Mouse (Mus musculus) embryonic facial prominence, embryonic 14.5 days (tissue): ENCODE results near the gene Zfp616. TPM values are rescaled to one million over a fixed set of nuclear protein-coding genes. Genes with fewer than 3 reads are reported as not detected.

ENCODE experiments used
- ATAC-seq: fragments of 200-750 bp; cut with Nextera tagmentation; 2 replicates; pipeline ENCODE4 v1.8.0; 2017; ENCODE audit warnings: low read depth, moderate number of reproducible peaks, moderate TSS enrichment
- DNase-seq: peaks from one replicate; pipeline ENCODE4 v3.0.0-alpha.2; 2015; ENCODE audit warnings: low spot score
- H3K27ac ChIP-seq: fragments of 300-500 bp; sonication (generic); replicated peaks from 2 replicates; pipeline ENCODE4 v1.5.1; 2014; ENCODE audit warnings: low read depth, mild to moderate bottlenecking, low read length, moderate library complexity
- H3K27me3 ChIP-seq: fragments of 300-500 bp; sonication (generic); replicated peaks from 2 replicates; pipeline ENCODE4 v1.6.1; 2014; ENCODE audit warnings: low read length; ENCODE audit not compliant: control insufficient read depth, insufficient read depth
- H3K36me3 ChIP-seq: fragments of 300-500 bp; sonication (generic); 2 replicates; pipeline ENCODE4 v1.6.1; 2014; ENCODE audit warnings: low read length, mixed read lengths; ENCODE audit not compliant: control insufficient read depth, insufficient read depth
- H3K4me1 ChIP-seq: fragments of 300-500 bp; sonication (generic); 2 replicates; pipeline ENCODE4 v1.6.1; 2014; ENCODE audit warnings: antibody characterized with exemption, low read length; ENCODE audit not compliant: control insufficient read depth, insufficient read depth
- H3K4me2 ChIP-seq: fragments of 300-500 bp; sonication (generic); 2 replicates; pipeline ENCODE4 v1.6.1; 2014; ENCODE audit warnings: low read depth, mild to moderate bottlenecking, low read length, moderate library complexity, mixed read lengths
- H3K4me3 ChIP-seq: fragments of 300-500 bp; sonication (generic); 2 replicates; pipeline ENCODE4 v1.5.1; 2014; ENCODE audit warnings: low read depth, mild to moderate bottlenecking, low read length
- H3K9ac ChIP-seq: fragments of 300-500 bp; sonication (generic); 2 replicates; pipeline ENCODE4 v1.6.1; 2014; ENCODE audit warnings: low read depth, mild to moderate bottlenecking, low read length, moderate library complexity, mixed read lengths
- H3K9me3 ChIP-seq: fragments of 300-500 bp; sonication (generic); 2 replicates; pipeline ENCODE4 v1.6.1; 2016; ENCODE audit warnings: low read length; ENCODE audit not compliant: control insufficient read depth
- WGBS: fragments of 180-500 bp; shearing (Covaris S2); extraction: QIAGEN DNeasy Blood & Tissue Kit; methylation state at CpG from one replicate; pipeline ENCODE4 v1.1.7; 2014; 5-methylcytosine and 5-hydroxymethylcytosine counted together
- polyA plus RNA-seq: library from polyadenylated mRNA; unstranded; fragments of >200 nt; fragmentation: Nextera tagmentation; extraction: Ambion mirVana; gene quantifications from 2 replicates; pipeline ENCODE4 v1.2.1, GENCODE M21; 2014

Zfp616 gene
- not detected in 2 replicates for polyA plus RNA-seq

GRCm38 (mm10) chr11:74069655-74070054 is at the start of gene Zfp616:
Gene Zfp616, plus strand, starts transcription at chr11:74069955.
- H3K9me3 ChIP-seq, result no peaks in the 10 kb centered on the region
- no peak for DNase-seq
- no peak within 1 kb of the TSS for H3K4me2 ChIP-seq
- no peaks in the 10 kb centered on the region for H3K27me3 ChIP-seq
- no peak within 1 kb of the TSS for H3K9ac ChIP-seq
- H3K27ac ChIP-seq, result no peak within 1 kb of the TSS
- ATAC-seq, result no peak
- WGBS, result 96% methylated on average over 1 of the region's 1 CpGs
- no peak within 1 kb of the TSS for H3K4me3 ChIP-seq
- H3K4me1 ChIP-seq, result no peaks in the 10 kb centered on the region
- H3K36me3 ChIP-seq, result no peaks in the 10 kb centered on the region

GRCm38 (mm10) chr11:74051347-74051746 is 18.4 kb upstream of the Zfp616 start:
- peaks cover 8% of the 10 kb centered on the region; the same call in 1 of the 2 replicates for H3K9me3 ChIP-seq
- DNase-seq (no peak), ATAC-seq (no peak)
- no peak overlapping the region for H3K4me2 ChIP-seq
- no peak overlapping the region for H3K4me3 ChIP-seq
- H3K9ac ChIP-seq, result no peak overlapping the region
- H3K4me1 ChIP-seq, result no peaks in the 10 kb centered on the region
- no peaks in the 10 kb centered on the region for H3K36me3 ChIP-seq
- H3K27ac ChIP-seq, result no peak overlapping the region
- WGBS, result 68% methylated on average over 3 of the region's 3 CpGs
- H3K27me3 ChIP-seq, result no peaks in the 10 kb centered on the region

GRCm38 (mm10) chr11:74056451-74056850 is 13.3 kb upstream of the Zfp616 start, which contains the start of the genes Olfr139 and Olfr399:
Gene Olfr139, minus strand, starts transcription at chr11:74056551.
Gene Olfr399, minus strand, starts transcription at chr11:74056615.
- WGBS, result 73% methylated on average over 2 of the region's 2 CpGs
- H3K4me3 ChIP-seq, result no peak within 1 kb of the TSS
- H3K4me1 ChIP-seq, result no peaks in the 10 kb centered on the region
- H3K27ac ChIP-seq, result no peak within 1 kb of the TSS
- peaks cover 5% of the 10 kb centered on the region; the same call in 1 of the 2 replicates for H3K9me3 ChIP-seq
- ATAC-seq, result no peak
- H3K9ac ChIP-seq, result no peak within 1 kb of the TSS
- H3K36me3 ChIP-seq, result no peaks in the 10 kb centered on the region
- H3K27me3 ChIP-seq, result no peaks in the 10 kb centered on the region
- no peak for DNase-seq
- H3K4me2 ChIP-seq, result no peak within 1 kb of the TSS

GRCm38 (mm10) chr11:74100724-74101123 is 31.0 kb downstream of the Zfp616 start:
- ATAC-seq, result no peak
- peaks cover 4% of the 10 kb centered on the region; the same call in 1 of the 2 replicates for H3K9me3 ChIP-seq
- H3K27ac ChIP-seq, result no peak overlapping the region
- no peaks in the 10 kb centered on the region for H3K27me3 ChIP-seq
- no peaks in the 10 kb centered on the region for H3K4me1 ChIP-seq
- H3K4me3 ChIP-seq, result no peak overlapping the region
- WGBS, result 65% methylated on average over 2 of the region's 2 CpGs
- no peak overlapping the region for H3K4me2 ChIP-seq
- no peak overlapping the region for H3K9ac ChIP-seq
- no peaks in the 10 kb centered on the region for H3K36me3 ChIP-seq
- DNase-seq, result no peak

- ATAC-seq (no peak), DNase-seq (no peak)
- Histone ChIP-seq H3K36me3 (no peaks in the 10 kb centered on the region), H3K4me1 (no peaks in the 10 kb centered on the region), H3K4me2 (no peak overlapping the region), H3K4me3 (no peak overlapping the region), H3K9me3 (no peaks in the 10 kb centered on the region), H3K9ac (no peak overlapping the region), H3K27ac (no peak overlapping the region), H3K27me3 (no peaks in the 10 kb centered on the region)
- WGBS, result 51% methylated on average over 2 of the region's 2 CpGs
These were observed 31.8 kb downstream of the Zfp616 start for GRCm38 (mm10) chr11:74101507-74101906.

GRCm38 (mm10) chr11:74105066-74105465 is 35.3 kb downstream of the Zfp616 start:
- 26% methylated on average over 5 of the region's 5 CpGs for WGBS
- H3K4me1 ChIP-seq, result no peaks in the 10 kb centered on the region
- no peaks in the 10 kb centered on the region for H3K27me3 ChIP-seq
- H3K9ac ChIP-seq, result no peak overlapping the region
- no peak overlapping the region for H3K4me2 ChIP-seq
- H3K36me3 ChIP-seq, result no peaks in the 10 kb centered on the region
- H3K27ac ChIP-seq, result no peak overlapping the region
- no peak for ATAC-seq
- no peak overlapping the region for H3K4me3 ChIP-seq
- DNase-seq, result no peak
- H3K9me3 ChIP-seq, result peaks cover 5% of the 10 kb centered on the region; the same call in 1 of the 2 replicates

GRCm38 (mm10) chr11:74113412-74113811 is 43.7 kb downstream of the Zfp616 start, which contains the start of gene Olfr401:
Gene Olfr401, plus strand, starts transcription at chr11:74113712.
- Histone ChIP-seq H3K27me3 (no peaks in the 10 kb centered on the region), H3K36me3 (no peaks in the 10 kb centered on the region), H3K27ac (no peak within 1 kb of the TSS), H3K4me2 (no peak within 1 kb of the TSS), H3K4me1 (no peaks in the 10 kb centered on the region), H3K9me3 (0 out of 2 replicates have a peak, but pooled peaks cover 11% of the 10 kb centered on the region), H3K4me3 (no peak within 1 kb of the TSS), H3K9ac (no peak within 1 kb of the TSS)
- no peak for DNase-seq
- ATAC-seq, result no peak

Other genes starting within 250 kb of the Zfp616 start
- gene Olfr393, start 218.5 kb upstream of the Zfp616 start, polyA plus RNA-seq, result not detected in 2 replicates
- not detected in 2 replicates for gene Olfr394, start 179.2 kb upstream of the Zfp616 start, polyA plus RNA-seq
- not detected in 2 replicates for gene Olfr395, start 160.7 kb upstream of the Zfp616 start, polyA plus RNA-seq
- not detected in 2 replicates for gene Olfr23, start 133.3 kb upstream of the Zfp616 start, polyA plus RNA-seq
- not detected in 2 replicates for gene Olfr397, start 109.1 kb upstream of the Zfp616 start, polyA plus RNA-seq
- gene Olfr398, start 79.5 kb upstream of the Zfp616 start, polyA plus RNA-seq, result not detected in 2 replicates
- not detected in 2 replicates for gene Olfr139, start 13.4 kb upstream of the Zfp616 start, polyA plus RNA-seq
- gene Olfr399, start 13.3 kb upstream of the Zfp616 start, polyA plus RNA-seq, result 0.22 and 0.28 TPM in 2 replicates
- not detected in 2 replicates for gene Olfr401, start 43.8 kb downstream of the Zfp616 start, polyA plus RNA-seq
- not detected in 2 replicates for gene Olfr402, start 83.6 kb downstream of the Zfp616 start, polyA plus RNA-seq
- not detected in 2 replicates for gene Olfr403, start 116.3 kb downstream of the Zfp616 start, polyA plus RNA-seq
- gene Olfr43, start 141.4 kb downstream of the Zfp616 start, polyA plus RNA-seq, result 0.10 TPM in 1 of 2 replicates, not detected in the other
- gene Olfr406, start 189.9 kb downstream of the Zfp616 start, polyA plus RNA-seq, result not detected in 2 replicates
- not detected in 2 replicates for gene Olfr59, start 213.8 kb downstream of the Zfp616 start, polyA plus RNA-seq